Mouse (Mus musculus) erythroblast, embryonic 14.5 days (primary cell): Measurements from ENCODE around the gene 1110059E24Rik. TPM values are rescaled to one million over a fixed set of nuclear protein-coding genes. Genes with fewer than 3 reads are reported as not detected.

Source experiments
- H3K27me3 ChIP-seq: 2 replicates; pipeline ENCODE4 v1.6.1; 2012; ENCODE audit warnings: inconsistent platforms; ENCODE audit not compliant: control insufficient read depth
- H3K36me3 ChIP-seq: 2 replicates; pipeline ENCODE4 v1.6.1; 2012; ENCODE audit warnings: mild to moderate bottlenecking, inconsistent platforms; ENCODE audit not compliant: control insufficient read depth
- H3K4me1 ChIP-seq: 2 replicates; pipeline ENCODE4 v1.6.1; 2012; ENCODE audit warnings: inconsistent platforms; ENCODE audit not compliant: control insufficient read depth
- H3K4me3 ChIP-seq: replicated peaks from 2 replicates; pipeline ENCODE3; 2012; ENCODE audit warnings: moderate library complexity, mild to moderate bottlenecking, inconsistent platforms
- H3K9me3 ChIP-seq: 2 replicates; pipeline ENCODE4 v1.6.1; 2012; ENCODE audit warnings: low read length, inconsistent platforms, mixed read lengths; ENCODE audit not compliant: control insufficient read depth
- GATA1 ChIP-seq: IDR thresholded peaks from 2 replicates; pipeline ENCODE4 v1.6.1; 2012; ENCODE audit warnings: low read length, inconsistent platforms, mixed read lengths
- TAL1 ChIP-seq: IDR thresholded peaks from 3 replicates; pipeline ENCODE4 v1.6.1; 2012; ENCODE audit warnings: low read length, inconsistent platforms, mixed read lengths
- polyA plus RNA-seq: library from polyadenylated mRNA; stranded (reverse); fragments of >175 nt; gene quantifications from 2 replicates; pipeline ENCODE4 v1.2.3, GENCODE M21; 2012

1110059E24Rik gene
- polyA plus RNA-seq, 1 experiment = 0.09 TPM

GRCm38 (mm10) chr19:21549713-21550112 lies 103.1 kb downstream of the 1110059E24Rik start:
- no peaks in the 10 kb centered on the region for H3K4me1 ChIP-seq
- no peaks in the 10 kb centered on the region for H3K36me3 ChIP-seq
- H3K9me3 ChIP-seq = no peaks in the 10 kb centered on the region
- TF ChIP-seq GATA1 (no peak), TAL1 (no peak)
- H3K27me3 ChIP-seq = no peaks in the 10 kb centered on the region
- H3K4me3 ChIP-seq = no peak overlapping the region

GRCm38 (mm10) chr19:21548947-21549346 lies 103.8 kb downstream of the 1110059E24Rik start:
- Histone ChIP-seq H3K9me3 (no peaks in the 10 kb centered on the region), H3K36me3 (no peaks in the 10 kb centered on the region), H3K4me3 (no peak overlapping the region), H3K4me1 (no peaks in the 10 kb centered on the region), H3K27me3 (no peaks in the 10 kb centered on the region)
- TF ChIP-seq GATA1 (no peak), TAL1 (no peak)

GRCm38 (mm10) chr19:21537125-21537524 lies 115.7 kb downstream of the 1110059E24Rik start:
- TF ChIP-seq TAL1 (no peak), GATA1 (no peak)
- Histone ChIP-seq H3K36me3 (no peaks in the 10 kb centered on the region), H3K9me3 (no peaks in the 10 kb centered on the region), H3K27me3 (no peaks in the 10 kb centered on the region), H3K4me1 (no peaks in the 10 kb centered on the region), H3K4me3 (no peak overlapping the region)

Other genes with a start within 250 kb of the 1110059E24Rik start
- 0.02 TPM in 1 of 2 replicates, not detected in the other for gene Gda, start 179.5 kb downstream of the 1110059E24Rik start, polyA plus RNA-seq
- 0.03 and 0.05 TPM in 2 replicates for gene Abhd17b, start 209 bp upstream of the 1110059E24Rik start, polyA plus RNA-seq
- gene Cemip2, start 125.4 kb upstream of the 1110059E24Rik start, polyA plus RNA-seq = 0.04 and 0.05 TPM in 2 replicates